Mouse (Mus musculus) hindbrain, embryonic 11.5 days (tissue): Measurements from ENCODE around the gene Gm49403. TPM values are rescaled to one million over a fixed set of nuclear protein-coding genes. Genes with fewer than 3 reads are reported as not detected.

Experiments
- ATAC-seq: fragments of 200-750 bp; cut with Nextera tagmentation; 2 replicates; pipeline ENCODE4 v1.8.0; 2017; ENCODE audit warnings: mild to moderate bottlenecking, moderate TSS enrichment, moderate library complexity; ENCODE audit not compliant: low FRiP score
- DNase-seq: peaks from one replicate; pipeline ENCODE4 v3.0.0-alpha.2; 2015; ENCODE audit warnings: low spot score
- H3K27ac ChIP-seq: fragments of 300-500 bp; sonication (generic); 2 replicates; pipeline ENCODE4 v1.5.1; 2014; ENCODE audit warnings: mild to moderate bottlenecking, low read depth, low read length
- H3K27me3 ChIP-seq: fragments of 300-500 bp; sonication (generic); 2 replicates; pipeline ENCODE4 v1.6.1; 2014; ENCODE audit warnings: mild to moderate bottlenecking, low read length, moderate library complexity, mixed read lengths; ENCODE audit not compliant: control insufficient read depth, insufficient read depth
- H3K36me3 ChIP-seq: fragments of 300-500 bp; sonication (generic); 2 replicates; pipeline ENCODE4 v1.6.1; 2014; ENCODE audit warnings: mild to moderate bottlenecking, low read length, moderate library complexity, mixed read lengths; ENCODE audit not compliant: control insufficient read depth, insufficient read depth
- H3K4me1 ChIP-seq: fragments of 300-500 bp; sonication (generic); replicated peaks from 2 replicates; pipeline ENCODE4 v1.6.1; 2014; ENCODE audit warnings: low read length, mixed read lengths; ENCODE audit not compliant: control insufficient read depth, insufficient read depth
- H3K4me2 ChIP-seq: fragments of 300-500 bp; sonication (generic); replicated peaks from 2 replicates; pipeline ENCODE4 v1.6.1; 2014; ENCODE audit warnings: mild to moderate bottlenecking, low read depth, low read length
- H3K4me3 ChIP-seq: fragments of 300-500 bp; sonication (generic); 2 replicates; pipeline ENCODE4 v1.5.1; 2014; ENCODE audit warnings: low read depth, low read length
- H3K9ac ChIP-seq: fragments of 300-500 bp; sonication (generic); 2 replicates; pipeline ENCODE4 v1.6.1; 2014; ENCODE audit warnings: low read depth, low read length
- H3K9me3 ChIP-seq: fragments of 300-500 bp; sonication (generic); 2 replicates; pipeline ENCODE4 v1.6.1; 2016; ENCODE audit warnings: low read length; ENCODE audit not compliant: control insufficient read depth
- WGBS: fragments of 180-500 bp; shearing (Covaris S2); extraction: QIAGEN DNeasy Blood & Tissue Kit; methylation state at CpG from one replicate; pipeline ENCODE4 v1.1.7; 2014; 5-methylcytosine and 5-hydroxymethylcytosine counted together
- polyA plus RNA-seq: library from polyadenylated mRNA; unstranded; fragments of >200 nt; fragmentation: Nextera tagmentation; extraction: Ambion mirVana; gene quantifications from 2 replicates; pipeline ENCODE4 v1.2.1, GENCODE M21; 2014

Gene Gm49403
- polyA plus RNA-seq, 1 experiment from 2014 or later = not detected

DNA sequence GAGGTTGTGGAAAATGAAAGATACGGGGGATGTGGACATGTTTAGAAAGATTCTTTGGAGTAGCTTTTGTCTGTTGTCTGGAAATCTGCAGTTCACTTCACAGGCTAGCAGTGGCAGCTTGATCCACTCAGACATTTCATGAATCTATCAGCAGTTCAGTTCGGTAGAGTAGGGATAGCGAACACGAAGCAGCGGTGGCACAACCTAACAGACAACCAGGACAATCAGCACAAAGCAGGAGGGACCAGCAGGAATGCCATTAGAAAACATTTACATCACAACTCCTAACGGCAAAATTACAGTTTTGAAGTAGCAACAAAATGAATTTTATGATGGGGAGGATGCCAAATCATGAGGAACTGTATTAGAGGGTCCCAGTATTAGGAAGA lies 35.9 kb downstream of the Gm49403 start:
- H3K4me3 ChIP-seq = peak overlapping the region; percentile 84; the same call in 1 of the 2 replicates
- DNase-seq (no peak), ATAC-seq (no peak)
- H3K9ac ChIP-seq = peak overlapping the region; percentile 77
- H3K27me3 ChIP-seq = no peaks in the 10 kb centered on the region
- no peaks in the 10 kb centered on the region; the same call in 1 of the 2 replicates for H3K4me1 ChIP-seq
- 0 out of 2 replicates have a peak overlapping the region, but pooled peaks have one; percentile 80 for H3K27ac ChIP-seq
- peak overlapping the region; percentile 74 for H3K4me2 ChIP-seq
- WGBS = 72% methylated on average over 6 of the region's 6 CpGs
- H3K36me3 ChIP-seq = peaks cover 6% of the 10 kb centered on the region; the same call in 1 of the 2 replicates
- no peaks in the 10 kb centered on the region for H3K9me3 ChIP-seq

GRCm38 (mm10) chr19:8920073-8920736 lies 36.5 kb downstream of the Gm49403 start, which contains the start of gene B3gat3:
TSS of gene B3gat3 (plus strand) at chr19:8920374.
- Histone ChIP-seq H3K4me2 (peak within 1 kb of the TSS; percentile 74), H3K27ac (peak within 1 kb of the TSS; percentile 80), H3K4me1 (no peaks in the 10 kb centered on the region; the same call in 1 of the 2 replicates), H3K36me3 (peaks cover 4% of the 10 kb centered on the region; the same call in 1 of the 2 replicates), H3K27me3 (no peaks in the 10 kb centered on the region), H3K4me3 (peak within 1 kb of the TSS; percentile 84), H3K9me3 (no peaks in the 10 kb centered on the region), H3K9ac (peak within 1 kb of the TSS; percentile 77)
- ATAC-seq = peak; percentile 98
- DNase-seq = peak; percentile 95
- WGBS = 3% methylated on average over 41 of the region's 50 CpGs

GRCm38 (mm10) chr19:8920836-8921291 lies 37.1 kb downstream of the Gm49403 start:
- peak; percentile 47; the same call in 1 of the 2 replicates for ATAC-seq
- Histone ChIP-seq H3K9me3 (no peaks in the 10 kb centered on the region), H3K27ac (peak overlapping the region; percentile 80; the same call in 1 of the 2 replicates), H3K4me3 (peak overlapping the region; percentile 84), H3K36me3 (peaks cover 4% of the 10 kb centered on the region; the same call in 1 of the 2 replicates), H3K4me1 (no peaks in the 10 kb centered on the region; the same call in 1 of the 2 replicates), H3K27me3 (no peaks in the 10 kb centered on the region), H3K4me2 (peak overlapping the region; percentile 74), H3K9ac (peak overlapping the region; percentile 77)
- WGBS = 2% methylated on average over 6 of the region's 6 CpGs
- peak; percentile 52 for DNase-seq

DNA sequence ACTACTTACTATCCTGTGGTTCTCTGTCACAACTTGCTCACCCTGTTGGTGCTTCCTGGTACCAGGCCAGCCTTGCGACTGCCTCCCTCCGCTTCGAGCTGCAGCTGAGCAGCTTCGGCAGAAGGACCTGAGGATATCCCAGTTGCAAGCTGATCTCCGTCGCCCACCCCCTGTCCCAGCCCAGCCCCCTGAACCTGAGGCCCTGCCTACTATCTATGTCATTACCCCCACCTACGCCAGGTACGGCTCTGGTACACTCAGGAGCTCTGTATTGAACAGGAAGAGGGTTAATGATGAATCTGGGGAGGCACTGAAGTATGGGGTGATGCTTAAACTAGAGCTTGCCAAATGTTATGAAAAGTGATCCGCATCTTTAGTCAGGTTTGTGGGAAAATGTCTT lies 38.0 kb downstream of the Gm49403 start:
- H3K4me2 ChIP-seq = peak overlapping the region; percentile 74
- 73% methylated on average over 9 of the region's 9 CpGs for WGBS
- DNase-seq (no peak), ATAC-seq (no peak)
- no peaks in the 10 kb centered on the region for H3K27me3 ChIP-seq
- no peak overlapping the region for H3K4me3 ChIP-seq
- no peak overlapping the region for H3K27ac ChIP-seq
- H3K4me1 ChIP-seq = no peaks in the 10 kb centered on the region; the same call in 1 of the 2 replicates
- H3K9ac ChIP-seq = 0 out of 2 replicates have a peak overlapping the region, but pooled peaks have one; percentile 4
- H3K9me3 ChIP-seq = no peaks in the 10 kb centered on the region
- H3K36me3 ChIP-seq = no peaks in the 10 kb centered on the region

GRCm38 (mm10) chr19:8926766-8927165 lies 43.0 kb downstream of the Gm49403 start:
- WGBS = 82% methylated on average over 2 of the region's 2 CpGs
- no peaks in the 10 kb centered on the region for H3K4me1 ChIP-seq
- ATAC-seq (no peak), DNase-seq (no peak)
- H3K27ac ChIP-seq = no peak overlapping the region
- H3K27me3 ChIP-seq = no peaks in the 10 kb centered on the region
- H3K4me3 ChIP-seq = no peak overlapping the region
- no peaks in the 10 kb centered on the region for H3K9me3 ChIP-seq
- H3K9ac ChIP-seq = no peak overlapping the region
- no peaks in the 10 kb centered on the region for H3K36me3 ChIP-seq
- no peak overlapping the region for H3K4me2 ChIP-seq

- no peak for ATAC-seq
- H3K27ac ChIP-seq = no peak overlapping the region
- H3K27me3 ChIP-seq = no peaks in the 10 kb centered on the region
- WGBS = 90% methylated on average over 12 of the region's 12 CpGs
- DNase-seq = no peak
- H3K36me3 ChIP-seq = no peaks in the 10 kb centered on the region
- no peak overlapping the region for H3K9ac ChIP-seq
- H3K4me2 ChIP-seq = no peak overlapping the region
- no peaks in the 10 kb centered on the region for H3K4me1 ChIP-seq
- H3K4me3 ChIP-seq = no peak overlapping the region
- no peaks in the 10 kb centered on the region for H3K9me3 ChIP-seq
Observed at GRCm38 (mm10) chr19:8927891-8928525, 44.3 kb downstream of the Gm49403 start.

DNA sequence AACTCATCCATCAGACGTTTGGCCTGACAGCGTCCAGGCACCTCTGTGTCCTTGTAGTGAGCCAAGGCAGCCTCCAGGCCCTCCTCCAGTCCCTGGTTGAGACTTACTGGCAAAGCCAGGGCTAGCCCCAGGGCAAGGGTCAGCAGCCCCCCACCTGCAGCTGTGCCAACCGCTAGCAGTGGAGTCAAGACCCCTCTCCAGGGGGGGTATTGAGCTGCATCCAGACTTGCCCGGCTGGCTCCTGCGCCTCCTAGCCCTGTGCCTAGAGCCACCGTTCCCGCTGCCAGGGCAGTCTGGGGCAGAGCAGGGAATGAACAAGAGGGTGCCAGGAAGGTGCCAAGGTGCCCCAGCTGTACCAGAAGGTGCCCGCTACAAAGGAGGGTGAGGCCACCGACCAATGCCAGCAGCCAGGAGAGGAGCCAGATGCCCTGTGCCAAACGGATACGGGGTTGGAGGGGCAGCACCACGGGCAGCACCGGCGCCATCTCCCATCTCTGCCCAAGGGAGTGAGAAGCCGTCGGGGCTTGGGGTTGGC lies 45.0 kb downstream of the Gm49403 start:
- H3K27ac ChIP-seq = no peak overlapping the region
- H3K4me2 ChIP-seq = peak overlapping the region; percentile 70
- no peaks in the 10 kb centered on the region for H3K9me3 ChIP-seq
- WGBS = 16% methylated on average over 16 of the region's 16 CpGs
- peak overlapping the region; percentile 64; the same call in 1 of the 2 replicates for H3K9ac ChIP-seq
- H3K4me3 ChIP-seq = peak overlapping the region; percentile 48
- H3K36me3 ChIP-seq = no peaks in the 10 kb centered on the region
- H3K4me1 ChIP-seq = no peaks in the 10 kb centered on the region
- ATAC-seq (peak; percentile 34), DNase-seq (no peak)
- H3K27me3 ChIP-seq = no peaks in the 10 kb centered on the region

- Histone ChIP-seq H3K36me3 (no peaks in the 10 kb centered on the region), H3K4me2 (peak within 1 kb of the TSS; percentile 70), H3K9ac (peak within 1 kb of the TSS; percentile 64), H3K27ac (no peak within 1 kb of the TSS; the same call in 1 of the 2 replicates), H3K4me3 (peak within 1 kb of the TSS; percentile 48), H3K4me1 (no peaks in the 10 kb centered on the region), H3K27me3 (no peaks in the 10 kb centered on the region), H3K9me3 (no peaks in the 10 kb centered on the region)
- under 1% methylated on average over 44 of the region's 74 CpGs for WGBS
- DNase-seq = peak; percentile 76
- peak; percentile 82 for ATAC-seq
Observed at GRCm38 (mm10) chr19:8929224-8930088, 45.7 kb downstream of the Gm49403 start, which contains the start of the genes Rom1 and Eml3. TSS of gene Rom1 (minus strand) at chr19:8929356. TSS of gene Eml3 (plus strand) at chr19:8929552.
